Mouse (Mus musculus) kidney, adult 2 months (tissue): ENCODE measurements around the gene Cdkl4. TPM values are rescaled to one million over a fixed set of nuclear protein-coding genes. Genes with fewer than 3 reads are reported as not detected.

ENCODE experiments used
- DNase-seq: peaks from one replicate; pipeline ENCODE4 v3.0.0; 2021
- H3K27ac ChIP-seq: fragments of 200-500 bp; 2 replicates; pipeline ENCODE4 v1.5.1; 2012; ENCODE audit warnings: low read depth, low read length, control low read depth, inconsistent platforms; ENCODE audit not compliant: insufficient read depth
- H3K27me3 ChIP-seq: fragments of 200-500 bp; replicated peaks from 2 replicates; pipeline ENCODE4 v1.6.1; 2012; ENCODE audit warnings: mild to moderate bottlenecking, moderate library complexity, low read length, inconsistent platforms; ENCODE audit not compliant: control insufficient read depth, insufficient read depth
- H3K36me3 ChIP-seq: fragments of 200-500 bp; 2 replicates; pipeline ENCODE4 v1.6.1; 2012; ENCODE audit warnings: mild to moderate bottlenecking, moderate library complexity, low read length, inconsistent platforms; ENCODE audit not compliant: control insufficient read depth, insufficient read depth
- H3K4me1 ChIP-seq: fragments of 200-500 bp; 2 replicates; pipeline ENCODE4 v1.6.1; 2011; ENCODE audit warnings: low read length; ENCODE audit not compliant: control insufficient read depth, insufficient read depth
- H3K4me3 ChIP-seq: fragments of 200-500 bp; 2 replicates; pipeline ENCODE4 v1.5.1; 2011; ENCODE audit warnings: mild to moderate bottlenecking, low read depth, low read length, control low read depth; ENCODE audit not compliant: insufficient read depth
- CTCF ChIP-seq: fragments of 200-500 bp; conservative IDR thresholded peaks from 2 replicates; pipeline ENCODE4 v1.5.1; 2011; ENCODE audit warnings: low read depth, mild to moderate bottlenecking, control low read depth, low read length, moderate library complexity, mixed read lengths; ENCODE audit not compliant: insufficient read depth, insufficient read length
- POLR2A ChIP-seq: fragments of 200-500 bp; IDR thresholded peaks from one replicate; pipeline ENCODE4 v1.6.1; 2011; ENCODE audit warnings: low read depth, low read length, control low read depth
- WGBS: fragments of 180-500 bp; shearing (Covaris S2); methylation state at CpG from one replicate; pipeline ENCODE4 v1.1.7; 2018; 5-methylcytosine and 5-hydroxymethylcytosine counted together
- polyA plus RNA-seq: library from polyadenylated mRNA; depleted of rRNA; stranded (reverse); fragments of >200 nt; gene quantifications from 2 replicates; pipeline ENCODE4 v1.2.3, GENCODE M21; 2012

The Cdkl4 gene
- polyA plus RNA-seq, 1 experiment: 0.34 TPM

GRCm38 (mm10) chr17:80515956-80516355, 61.7 kb downstream of the Cdkl4 start:
- Histone ChIP-seq H3K27ac (no peak overlapping the region), H3K4me1 (no peaks in the 10 kb centered on the region), H3K27me3 (no peaks in the 10 kb centered on the region; the same call in 1 of the 2 replicates), H3K36me3 (no peaks in the 10 kb centered on the region), H3K4me3 (no peak overlapping the region)
- TF ChIP-seq CTCF: no peak
- TF ChIP-seq POLR2A: no peak
- whole genome bisulfite sequencing: 61% methylated on average over 9 of the region's 9 CpGs
- peak; percentile 67 for DNase-seq

GRCm38 (mm10) chr17:80515513-80515912, 62.1 kb downstream of the Cdkl4 start:
- TF ChIP-seq POLR2A: no peak
- TF ChIP-seq CTCF: no peak
- no peak for DNase-seq

GRCm38 (mm10) chr17:80513766-80514165, 63.8 kb downstream of the Cdkl4 start:
- 72% methylated on average over 8 of the region's 8 CpGs for WGBS
- Histone ChIP-seq H3K36me3 (no peaks in the 10 kb centered on the region), H3K27ac (no peak overlapping the region), H3K4me1 (no peaks in the 10 kb centered on the region), H3K27me3 (no peaks in the 10 kb centered on the region; the same call in 1 of the 2 replicates), H3K4me3 (no peak overlapping the region)
- no peak for DNase-seq
- TF ChIP-seq POLR2A (no peak), CTCF (no peak)

More at GRCm38 (mm10) chr17:80515513-80515912, 62.1 kb downstream of the Cdkl4 start:
- Histone ChIP-seq H3K4me3 (no peak overlapping the region), H3K4me1 (no peaks in the 10 kb centered on the region), H3K36me3 (no peaks in the 10 kb centered on the region), H3K27ac (no peak overlapping the region), H3K27me3 (no peaks in the 10 kb centered on the region; the same call in 1 of the 2 replicates)
- 88% methylated on average over 7 of the region's 7 CpGs for WGBS

- H3K36me3 ChIP-seq: no peaks in the 10 kb centered on the region
- H3K27me3 ChIP-seq: no peaks in the 10 kb centered on the region; the same call in 1 of the 2 replicates
- TF ChIP-seq POLR2A (no peak), CTCF (no peak)
- no peak overlapping the region for H3K27ac ChIP-seq
- WGBS: 74% methylated on average over 3 of the region's 3 CpGs
- no peak for DNase-seq
- H3K4me3 ChIP-seq: no peak overlapping the region
- no peaks in the 10 kb centered on the region for H3K4me1 ChIP-seq
Measured at GRCm38 (mm10) chr17:80510459-80510855, 67.2 kb downstream of the Cdkl4 start.

GRCm38 (mm10) chr17:80509494-80510458, 67.8 kb downstream of the Cdkl4 start:
- Histone ChIP-seq H3K4me3 (no peak overlapping the region), H3K36me3 (no peaks in the 10 kb centered on the region), H3K27ac (no peak overlapping the region), H3K4me1 (no peaks in the 10 kb centered on the region), H3K27me3 (no peaks in the 10 kb centered on the region; the same call in 1 of the 2 replicates)
- no peak for TF ChIP-seq POLR2A
- TF ChIP-seq CTCF: no peak
- WGBS: 50% methylated on average over 4 of the region's 4 CpGs
- peak; percentile 42 for DNase-seq

- no peaks in the 10 kb centered on the region for H3K4me1 ChIP-seq
- no peaks in the 10 kb centered on the region for H3K36me3 ChIP-seq
- H3K27me3 ChIP-seq: no peaks in the 10 kb centered on the region
- DNase-seq: no peak
- WGBS: 73% methylated on average over 6 of the region's 6 CpGs
- TF ChIP-seq POLR2A: no peak
- no peak for TF ChIP-seq CTCF
- no peak overlapping the region for H3K4me3 ChIP-seq
- H3K27ac ChIP-seq: no peak overlapping the region
Measured at GRCm38 (mm10) chr17:80505766-80506165, 71.8 kb downstream of the Cdkl4 start.

- TF ChIP-seq CTCF (no peak), POLR2A (no peak)
- WGBS: 89% methylated on average over 4 of the region's 4 CpGs
- no peak for DNase-seq
- H3K27me3 ChIP-seq: no peaks in the 10 kb centered on the region
- no peak overlapping the region for H3K27ac ChIP-seq
- H3K4me1 ChIP-seq: no peaks in the 10 kb centered on the region
- no peaks in the 10 kb centered on the region for H3K36me3 ChIP-seq
- H3K4me3 ChIP-seq: no peak overlapping the region
Measured at GRCm38 (mm10) chr17:80505342-80505741, 72.3 kb downstream of the Cdkl4 start.
